ENCODE assay signal across 28 mouse cellular contexts in genomic region chr16:58722292-58722691, GRCm38 (mm10). TPM values are rescaled to one million over a fixed set of nuclear protein-coding genes. Genes with fewer than 3 reads are reported as not detected.
DNase-seq lines count a peak whose midpoint lies in the region; ATAC-seq and TF ChIP-seq lines count a peak whose summit lies in the region.
"Had no signal": no experiment of that assay in that cellular context is flagged by ENCODE, and none has a peak within 500 bp of the region (broad histone marks: within the 10 kb centered on the region; RNA-seq: fewer than 3 reads in every experiment).

No protein-coding gene starts in this region.

- no peak overlapping the region for H3K27ac ChIP-seq in forebrain, postnatal 0 days (ENCODE audit: low read depth, low read length)
- H3K27ac ChIP-seq: embryonic facial prominence, embryonic 13.5 days; forebrain, embryonic 12.5 days; heart, embryonic 13.5 days; hindbrain, embryonic 12.5 days had no signal

- WGBS in forebrain, postnatal 0 days, result 95% methylated on average over 2 of the region's 2 CpGs

- no peak overlapping the region for H3K9ac ChIP-seq in forebrain, postnatal 0 days
- H3K9ac ChIP-seq: embryonic facial prominence, embryonic 13.5 days; forebrain, embryonic 12.5 days; heart, embryonic 13.5 days; hindbrain, embryonic 12.5 days had no signal

- H3K4me3 ChIP-seq in forebrain, postnatal 0 days (ENCODE audit: low read depth, low read length), result no peak overlapping the region
- H3K4me3 ChIP-seq: embryonic facial prominence, embryonic 13.5 days; forebrain, embryonic 12.5 days; heart, embryonic 13.5 days; hindbrain, embryonic 12.5 days had no signal

- H3K4me2 ChIP-seq in forebrain, postnatal 0 days (ENCODE audit: low read depth), result no peak overlapping the region
- H3K4me2 ChIP-seq: embryonic facial prominence, embryonic 13.5 days; forebrain, embryonic 12.5 days; heart, embryonic 13.5 days; hindbrain, embryonic 12.5 days had no signal

- DNase-seq in CD4-positive helper T cell, adult 2 months (ENCODE audit: low read depth, low spot score), result peak; percentile 62
- DNase-seq in induced T-regulatory cell, adult 2 months (ENCODE audit: low read depth), result peak; percentile 67
- DNase-seq in forebrain, postnatal 0 days, result no peak
- no peak for DNase-seq in left cerebral cortex, adult 8-10 months (ENCODE audit: low spot score in 2 of 2)
- no peak for DNase-seq in cerebellum, adult 18-20 months
- DNase-seq: adrenal gland, postnatal 10 days; B cell, adult 2 months; cerebellum, adult 11 months; cerebellum, adult 9-10 months; cerebellum, postnatal 25 days; gastrocnemius, postnatal 14 days; heart, postnatal 4 days; kidney, adult 11 months had no signal

- H3K36me3 ChIP-seq in forebrain, postnatal 0 days (ENCODE audit: insufficient read depth), result no peaks in the 10 kb centered on the region
- H3K36me3 ChIP-seq: embryonic facial prominence, embryonic 13.5 days; forebrain, embryonic 12.5 days; G1E; heart, embryonic 13.5 days; hindbrain, embryonic 12.5 days had no signal

- no peaks in the 10 kb centered on the region for H3K27me3 ChIP-seq in forebrain, postnatal 0 days (ENCODE audit: insufficient read depth, low read length)
- H3K27me3 ChIP-seq: embryonic facial prominence, embryonic 13.5 days; forebrain, embryonic 12.5 days; heart, embryonic 13.5 days; hindbrain, embryonic 12.5 days had no signal

- no peaks in the 10 kb centered on the region for H3K4me1 ChIP-seq in forebrain, postnatal 0 days (ENCODE audit: insufficient read depth)
- H3K4me1 ChIP-seq: embryonic facial prominence, embryonic 13.5 days; forebrain, embryonic 12.5 days; heart, embryonic 13.5 days; hindbrain, embryonic 12.5 days had no signal

- peak; percentile 54 for ATAC-seq in CD4-positive, CD25-positive, alpha-beta regulatory T cell, adult 4 months
- ATAC-seq in megakaryocyte progenitor cell, adult 5-6 weeks (replicated peaks; ENCODE audit: poor library complexity), result peak; percentile 20; the same call in 1 of the 2 replicates
- no peak for ATAC-seq in forebrain, postnatal 0 days
- ATAC-seq: forebrain, embryonic 16.5 days; hindbrain, embryonic 16.5 days had no signal

- H3K9me3 ChIP-seq in forebrain, postnatal 0 days (ENCODE audit: low read length), result no peaks in the 10 kb centered on the region
- H3K9me3 ChIP-seq: embryonic facial prominence, embryonic 13.5 days; forebrain, embryonic 12.5 days; G1E; heart, embryonic 13.5 days; hindbrain, embryonic 12.5 days had no signal

- TF ChIP-seq CTCF in forebrain, postnatal 0 days (IDR thresholded peaks at IDR 0.05; ENCODE audit: low read depth), result no peak

RNA-seq across cellular contexts. Expression of gene Gpr15, which starts 3.4 kb away (rescaled TPM):
- 10 to 100 TPM; 35.4 to 55.3 TPM for polyA plus RNA-seq in CD4-positive, CD25-positive, alpha-beta regulatory T cell, adult 4 months (2017; shearing (Covaris generic))
- total RNA-seq in megakaryocyte progenitor cell, adult 5-6 weeks (2015), result 0.86 and 1.1 TPM in 2 replicates
- 0.78 and 2.0 TPM in 2 replicates for total RNA-seq in megakaryocyte progenitor cell, adult 5-6 weeks (2017)
- total RNA-seq in forebrain, postnatal 0 days (2014; rRNA removed), result 0.14 TPM in 1 of 2 replicates, not detected in the other
- polyA plus RNA-seq in forebrain, postnatal 0 days (2015; fragmentation: Nextera tagmentation; extraction: Ambion mirVana), result not detected in 2 replicates
- total RNA-seq in left cerebral cortex, adult 8-10 months (2022), result not detected
- total RNA-seq: adrenal gland, postnatal 10 days; adrenal gland, postnatal 4 days; gastrocnemius, adult 18-20 months; gastrocnemius, postnatal 14 days; heart, postnatal 4 days had no signal
- polyA plus RNA-seq: cortical plate, adult 2 months; forebrain, embryonic 16.5 days; G1E; gonadal fat pad, adult 2 months; heart, embryonic 13.5 days; hindbrain, embryonic 12.5 days; hindbrain, embryonic 16.5 days had no signal

RNA-seq across cellular contexts. Expression of gene Cldnd1, which starts 5.4 kb away (rescaled TPM):
- 100 to 1,000 TPM; 201 to 243 TPM for polyA plus RNA-seq in CD4-positive, CD25-positive, alpha-beta regulatory T cell, adult 4 months (2017; shearing (Covaris generic))
- total RNA-seq in megakaryocyte progenitor cell, adult 5-6 weeks (2015), result 41.5 and 62.0 TPM in 2 replicates
- total RNA-seq in megakaryocyte progenitor cell, adult 5-6 weeks (2017), result 14.3 and 17.6 TPM in 2 replicates
- total RNA-seq in forebrain, postnatal 0 days (2014; rRNA removed), result 42.9 and 54.8 TPM in 2 replicates
- polyA plus RNA-seq in forebrain, postnatal 0 days (2015; fragmentation: Nextera tagmentation; extraction: Ambion mirVana), result 117 and 129 TPM in 2 replicates
- total RNA-seq in left cerebral cortex, adult 8-10 months (2022), result 100 to 1,000 TPM in 3 of 4 experiments, 10 to 100 TPM in 1; 98.1 to 116 (median 114) TPM

RNA-seq across cellular contexts. Expression of gene Olfr172, which starts 40.7 kb away (rescaled TPM):
- under 1 TPM; 0.28 to 0.61 TPM for polyA plus RNA-seq in CD4-positive, CD25-positive, alpha-beta regulatory T cell, adult 4 months (2017; shearing (Covaris generic))
- not detected in 2 replicates for total RNA-seq in megakaryocyte progenitor cell, adult 5-6 weeks (2015)
- not detected in 2 replicates for total RNA-seq in megakaryocyte progenitor cell, adult 5-6 weeks (2017)
- total RNA-seq in forebrain, postnatal 0 days (2014; rRNA removed), result not detected in 2 replicates
- polyA plus RNA-seq in forebrain, postnatal 0 days (2015; fragmentation: Nextera tagmentation; extraction: Ambion mirVana), result not detected in 2 replicates
- total RNA-seq in left cerebral cortex, adult 8-10 months (2022), result not detected
- total RNA-seq: adrenal gland, postnatal 10 days; adrenal gland, postnatal 4 days; G1E; gastrocnemius, adult 18-20 months; gastrocnemius, postnatal 14 days; heart, postnatal 4 days had no signal
- polyA plus RNA-seq: brain, embryonic 14.5 days; cortical plate, adult 2 months; embryonic facial prominence, embryonic 13.5 days; forebrain, embryonic 12.5 days; forebrain, embryonic 16.5 days; G1E; gonadal fat pad, adult 2 months; heart, embryonic 13.5 days; heart, postnatal 0 days; hindbrain, embryonic 12.5 days; hindbrain, embryonic 16.5 days had no signal

RNA-seq across cellular contexts. Expression of gene Cpox, which starts 52.2 kb away (rescaled TPM):
- 10 to 100 TPM; 48.3 to 55.6 TPM for polyA plus RNA-seq in CD4-positive, CD25-positive, alpha-beta regulatory T cell, adult 4 months (2017; shearing (Covaris generic))
- 68.8 and 73.1 TPM in 2 replicates for total RNA-seq in megakaryocyte progenitor cell, adult 5-6 weeks (2015)
- total RNA-seq in megakaryocyte progenitor cell, adult 5-6 weeks (2017), result 28.9 and 34.3 TPM in 2 replicates
- 12.9 and 22.4 TPM in 2 replicates for total RNA-seq in forebrain, postnatal 0 days (2014; rRNA removed)
- 5.9 and 10.0 TPM in 2 replicates for polyA plus RNA-seq in forebrain, postnatal 0 days (2015; fragmentation: Nextera tagmentation; extraction: Ambion mirVana)
- 10 to 100 TPM; 41.4 to 46.8 (median 43.7) TPM for total RNA-seq in left cerebral cortex, adult 8-10 months (2022)

Comparison
In these comparisons a context has a peak if more than half of its experiments do, and no peak if none do; other contexts are left out.
1. DNase-seq: peak in CD4-positive helper T cell, adult 2 months (single experiment) and induced T-regulatory cell, adult 2 months (single experiment); none in forebrain, postnatal 0 days (single experiment), left cerebral cortex, adult 8-10 months (0 of 2) and cerebellum, adult 18-20 months (0 of 2).